8 mouse cellular contexts compared by ENCODE assay signal in genomic region chr11:86839716-86840447, GRCm38 (mm10). TPM values are rescaled to one million over a fixed set of nuclear protein-coding genes. Genes with fewer than 3 reads are reported as not detected.
DNase-seq lines count a peak whose midpoint lies in the region; ATAC-seq and TF ChIP-seq lines count a peak whose summit lies in the region.

No protein-coding gene starts in this region.

- H3K4me1 ChIP-seq in heart, adult 2 months (ENCODE audit: control insufficient read depth, insufficient read depth, low read length), result peaks cover 12% of the 10 kb centered on the region
- peaks cover 14% of the 10 kb centered on the region for H3K4me1 ChIP-seq in forebrain, embryonic 14.5 days (ENCODE audit: control insufficient read depth, insufficient read depth, low read length)

- TF ChIP-seq CTCF in heart, adult 2 months (IDR thresholded peaks at IDR 0.05), result no peak

- no peaks in the 10 kb centered on the region for H3K79me2 ChIP-seq in heart, adult 2 months (replicated peaks; ENCODE audit: control insufficient read depth, insufficient read depth, low read length)

- no peaks in the 10 kb centered on the region for H3K36me3 ChIP-seq in heart, adult 2 months (ENCODE audit: control insufficient read depth, insufficient read depth, low read length)
- H3K36me3 ChIP-seq in forebrain, embryonic 14.5 days (ENCODE audit: control insufficient read depth, insufficient read depth, low read length), result no peaks in the 10 kb centered on the region

- H3K27ac ChIP-seq in heart, adult 2 months, result peak overlapping the region; percentile 74
- H3K27ac ChIP-seq in forebrain, embryonic 14.5 days (ENCODE audit: low read depth, low read length), result 0 out of 2 replicates have a peak overlapping the region, but pooled peaks have one; percentile 35

- 33% methylated on average over 7 of the region's 7 CpGs for WGBS in heart, adult 2 months
- WGBS in forebrain, embryonic 14.5 days, result 37% methylated on average over 7 of the region's 7 CpGs

- intact Hi-C loops in heart, adult 2 months (cut with DNase I), result loop anchor here (5.0 kb wide), 1 partner anchor 83 kb away; the partner anchor contains the start of gene Cltc
- intact Hi-C loops in heart, postnatal 36 days (cut with DNase I), result loop anchor here (5.0 kb wide), 2 partner anchors 68 to 83 kb away; partner anchors contain the start of gene Cltc

- no peak for TF ChIP-seq EP300 in heart, adult 2 months (IDR thresholded peaks at IDR 0.05; ENCODE audit: insufficient read depth, low read depth, low read length)

- H3K4me2 ChIP-seq in forebrain, embryonic 14.5 days (ENCODE audit: low read length), result no peak overlapping the region

- no peaks in the 10 kb centered on the region for H3K27me3 ChIP-seq in heart, adult 2 months (ENCODE audit: control insufficient read depth, insufficient read depth, low read length)
- no peaks in the 10 kb centered on the region for H3K27me3 ChIP-seq in forebrain, embryonic 14.5 days (replicated peaks; ENCODE audit: control insufficient read depth, insufficient read depth, low read length)

- TF ChIP-seq POLR2A in heart, adult 2 months (IDR thresholded peaks at IDR 0.05; ENCODE audit: insufficient read depth, low read depth, low read length), result no peak

- H3K9me3 ChIP-seq in forebrain, embryonic 14.5 days (replicated peaks; ENCODE audit: control insufficient read depth, low read length), result no peaks in the 10 kb centered on the region

- H3K9ac ChIP-seq in heart, adult 2 months (ENCODE audit: low read depth, low read length), result no peak overlapping the region
- no peak overlapping the region for H3K9ac ChIP-seq in forebrain, embryonic 14.5 days (ENCODE audit: low read length)

- DNase-seq in heart, adult 2 months, result no peak
- no peak for DNase-seq in heart, postnatal 36 days
- DNase-seq in 3T3-L1 (ENCODE audit: low read depth, low spot score), result peak; percentile 29
- peak; percentile 62 for DNase-seq in forebrain, embryonic 14.5 days (ENCODE audit: low spot score)
- peak; percentile 42 for DNase-seq in lung, postnatal 36 days
- DNase-seq in thymus, postnatal 36 days, result no peak
- DNase-seq in layer of hippocampus, postnatal 36 days, result no peak
- no peak for DNase-seq in cerebellum, postnatal 14 days

- ATAC-seq in forebrain, embryonic 14.5 days, result peak; percentile 65

- no peak overlapping the region for H3K4me3 ChIP-seq in heart, adult 2 months
- H3K4me3 ChIP-seq in forebrain, embryonic 14.5 days (ENCODE audit: low read depth, low read length), result no peak overlapping the region

RNA-seq across cellular contexts. Expression of gene Dhx40, which starts 32.3 kb away (rescaled TPM):
- 10 to 100 TPM; 13.8 to 18.1 TPM for total RNA-seq in heart, adult 2 months (2021)
- 3.6 and 6.0 TPM in 2 replicates for polyA plus RNA-seq in heart, adult 2 months (2012; rRNA removed)
- total RNA-seq in heart, postnatal 36 days (2021), result 10 to 100 TPM; 18.7 to 18.9 TPM
- polyA plus RNA-seq in forebrain, embryonic 14.5 days (2014; fragmentation: Nextera tagmentation; extraction: Ambion mirVana), result 33.2 and 34.1 TPM in 2 replicates
- 10 to 100 TPM; 29.7 to 34.3 TPM for total RNA-seq in layer of hippocampus, postnatal 36 days (2021)

Comparison
In these comparisons a context has a peak if more than half of its experiments do, and no peak if none do; other contexts are left out.
1. DNase-seq: peak in 3T3-L1 (single experiment), forebrain, embryonic 14.5 days (single experiment) and lung, postnatal 36 days (single experiment); none in heart, adult 2 months (0 of 2), heart, postnatal 36 days (0 of 2), thymus, postnatal 36 days (0 of 2), layer of hippocampus, postnatal 36 days (0 of 2) and cerebellum, postnatal 14 days (0 of 2).